ENCODE assay signal across 9 mouse cellular contexts in the genomic region with DNA sequence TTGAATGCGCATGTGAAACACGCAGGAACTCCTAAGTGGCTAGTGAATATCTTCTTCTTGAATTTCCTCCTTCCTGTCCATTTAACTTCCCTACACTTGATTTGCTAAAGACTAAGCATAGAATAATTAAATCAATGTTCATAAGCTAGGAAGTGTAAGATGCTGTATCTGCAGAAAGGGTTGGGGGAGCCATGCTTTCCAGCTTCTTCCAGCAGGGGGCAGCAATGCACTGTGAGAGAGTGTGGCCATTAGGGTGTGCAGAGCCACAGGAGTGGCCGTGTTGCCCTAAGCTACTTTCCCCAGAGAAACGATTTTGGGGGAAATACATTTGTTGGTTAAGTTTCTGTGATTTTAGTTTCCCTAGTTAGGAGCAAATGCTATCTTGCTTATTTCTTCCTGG.
A peak's percentile ranks its signal among the peaks of the same experiment; 100 is the strongest.
DNase-seq lines count a peak whose midpoint lies in the region; ATAC-seq and TF ChIP-seq lines count a peak whose summit lies in the region.
"Had no signal": no experiment of that assay in that cellular context is flagged by ENCODE, and none has a peak within 500 bp of the region (broad histone marks: within the 10 kb centered on the region; RNA-seq: fewer than 3 reads in every experiment).

No protein-coding gene starts in this region.

- no peak overlapping the region for H3K9ac ChIP-seq in kidney, embryonic 15.5 days
- H3K9ac ChIP-seq in liver, embryonic 14.5 days (replicated peaks), result no peak overlapping the region
- H3K9ac ChIP-seq: embryonic facial prominence, embryonic 13.5 days had no signal

- no peak overlapping the region for H3K27ac ChIP-seq in kidney, embryonic 15.5 days
- H3K27ac ChIP-seq in liver, embryonic 14.5 days, result no peak overlapping the region
- H3K27ac ChIP-seq in olfactory bulb, adult 2 months (ENCODE audit: insufficient read depth, low read depth, low read length), result no peak overlapping the region
- H3K27ac ChIP-seq: embryonic facial prominence, embryonic 13.5 days had no signal

- no peaks in the 10 kb centered on the region for H3K27me3 ChIP-seq in kidney, embryonic 15.5 days
- no peaks in the 10 kb centered on the region for H3K27me3 ChIP-seq in liver, embryonic 14.5 days (ENCODE audit: control insufficient read depth, insufficient read depth, low read length)
- H3K27me3 ChIP-seq: embryonic facial prominence, embryonic 13.5 days had no signal

- peak; percentile 77 for DNase-seq in kidney, adult 18-20 months
- DNase-seq in cerebellum, adult 9-10 months, result peak; percentile 70
- DNase-seq in frontal cortex, postnatal 10 days (ENCODE audit: low spot score in 2 of 2), result peak; percentile 48 to 79
- DNase-seq in kidney, postnatal 10 days, result peak; percentile 88
- peak in 2 of 3 experiments; percentile 15 to 19 for DNase-seq in liver, embryonic 14.5 days (ENCODE audit: low read depth in 3 of 3, low spot score in 3 of 3)
- DNase-seq in testis, postnatal 14 days (ENCODE audit: low spot score), result peak; percentile 48

- H3K4me3 ChIP-seq in kidney, embryonic 15.5 days (replicated peaks), result no peak overlapping the region
- H3K4me3 ChIP-seq in liver, embryonic 14.5 days (ENCODE audit: insufficient read depth in 1 of 2, low read depth in 2 of 2, low read length in 2 of 2), result no peak overlapping the region
- H3K4me3 ChIP-seq in olfactory bulb, adult 2 months (ENCODE audit: insufficient read depth, low read depth, low read length), result no peak overlapping the region
- H3K4me3 ChIP-seq: embryonic facial prominence, embryonic 13.5 days had no signal

- TF ChIP-seq EP300 in liver, embryonic 14.5 days (IDR thresholded peaks at IDR 0.05; ENCODE audit: low read depth), result no peak

- no peaks in the 10 kb centered on the region for H3K4me1 ChIP-seq in kidney, embryonic 15.5 days
- no peaks in the 10 kb centered on the region for H3K4me1 ChIP-seq in liver, embryonic 14.5 days (replicated peaks; ENCODE audit: control insufficient read depth in 2 of 2, insufficient read depth in 2 of 2, low read length in 1 of 2)
- peaks cover 42% of the 10 kb centered on the region for H3K4me1 ChIP-seq in olfactory bulb, adult 2 months (ENCODE audit: control insufficient read depth, insufficient read depth, low read length)

- no peak for ATAC-seq in kidney, embryonic 15.5 days (replicated peaks; ENCODE audit: low FRiP score)
- no peak for ATAC-seq in liver, embryonic 14.5 days (ENCODE audit: insufficient read depth)

- TF ChIP-seq CTCF in liver, embryonic 14.5 days (IDR thresholded peaks at IDR 0.05; ENCODE audit: low read depth), result peak; percentile 88
- TF ChIP-seq CTCF in olfactory bulb, adult 2 months (IDR thresholded peaks at IDR 0.05; ENCODE audit: insufficient read depth, low read depth, low read length), result peak; percentile 68

- WGBS in kidney, embryonic 15.5 days, result 43% methylated on average over 4 of the region's 4 CpGs
- 32% methylated on average over 4 of the region's 4 CpGs for WGBS in liver, embryonic 14.5 days (ENCODE audit: insufficient replicate concordance)
- 39% methylated on average over 4 of the region's 4 CpGs for WGBS in olfactory bulb, adult 2 months

- no peak overlapping the region for H3K4me2 ChIP-seq in kidney, embryonic 15.5 days
- H3K4me2 ChIP-seq in liver, embryonic 14.5 days (ENCODE audit: low read depth), result no peak overlapping the region
- H3K4me2 ChIP-seq: embryonic facial prominence, embryonic 13.5 days had no signal

- peaks cover 88% of the 10 kb centered on the region for H3K36me3 ChIP-seq in kidney, embryonic 15.5 days
- H3K36me3 ChIP-seq in liver, embryonic 14.5 days (replicated peaks; ENCODE audit: control insufficient read depth, insufficient read depth, low read depth), result no peaks in the 10 kb centered on the region

- TF ChIP-seq POLR2A in olfactory bulb, adult 2 months (IDR thresholded peaks at IDR 0.05; ENCODE audit: insufficient read depth, low read depth, low read length), result no peak

- no peaks in the 10 kb centered on the region for H3K9me3 ChIP-seq in kidney, embryonic 15.5 days (replicated peaks)
- no peaks in the 10 kb centered on the region for H3K9me3 ChIP-seq in liver, embryonic 14.5 days (ENCODE audit: control insufficient read depth, low read length)
- H3K9me3 ChIP-seq: embryonic facial prominence, embryonic 13.5 days had no signal

Comparison
In these comparisons a context has a peak if more than half of its experiments do, and no peak if none do; other contexts are left out.
1. DNase-seq: peak in every context shown above with its lines; median percentile 88 in kidney, postnatal 10 days; 77 in kidney, adult 18-20 months; 70 in cerebellum, adult 9-10 months; 64 in frontal cortex, postnatal 10 days; 48 in testis, postnatal 14 days; 17 in liver, embryonic 14.5 days.